Mouse (Mus musculus): ENCODE data around the gene Ptgr1. TPM values are rescaled to one million over a fixed set of nuclear protein-coding genes. Genes with fewer than 3 reads are reported as not detected.

Ptgr1 gene
- 101 and 130 TPM in 2 replicates for polyA plus RNA-seq (2012; rRNA removed)

DNA sequence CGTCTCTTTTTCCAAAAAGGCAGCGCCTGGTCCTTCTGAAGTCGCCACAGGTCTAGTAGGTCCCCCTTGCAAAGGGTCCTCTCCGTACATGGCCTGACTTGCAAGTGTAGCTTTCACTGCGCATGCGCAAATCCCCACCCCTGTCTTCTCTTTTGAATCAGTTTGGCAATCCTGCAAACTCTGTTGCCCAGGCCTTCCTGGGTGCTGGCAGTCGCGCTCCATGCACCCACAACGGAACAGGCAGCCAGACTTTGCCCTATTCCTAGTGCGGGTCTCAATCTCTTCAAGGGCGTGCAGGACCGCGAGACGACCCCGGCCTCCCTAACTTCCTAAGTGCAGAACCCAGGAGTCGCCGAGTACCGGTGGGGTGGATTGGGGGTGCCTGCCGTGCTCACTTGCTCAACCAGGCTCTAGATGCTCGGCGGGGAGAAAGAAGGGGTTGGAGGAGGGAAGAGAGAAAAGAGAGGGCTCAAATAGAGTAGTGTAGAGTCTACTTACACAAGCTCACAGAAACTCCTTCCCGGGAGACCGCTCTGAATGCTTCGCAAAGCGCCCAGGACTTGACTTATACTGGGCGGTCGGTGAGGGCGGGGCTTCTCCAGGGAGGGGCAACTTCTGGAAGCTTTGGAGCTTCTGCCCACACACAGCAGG is at the start of gene Ptgr1:
Gene Ptgr1, minus strand, starts transcription at position 580 of the 651 bp plus-strand sequence.
- DNase-seq (ENCODE audit: low spot score): peak; percentile 65

DNA sequence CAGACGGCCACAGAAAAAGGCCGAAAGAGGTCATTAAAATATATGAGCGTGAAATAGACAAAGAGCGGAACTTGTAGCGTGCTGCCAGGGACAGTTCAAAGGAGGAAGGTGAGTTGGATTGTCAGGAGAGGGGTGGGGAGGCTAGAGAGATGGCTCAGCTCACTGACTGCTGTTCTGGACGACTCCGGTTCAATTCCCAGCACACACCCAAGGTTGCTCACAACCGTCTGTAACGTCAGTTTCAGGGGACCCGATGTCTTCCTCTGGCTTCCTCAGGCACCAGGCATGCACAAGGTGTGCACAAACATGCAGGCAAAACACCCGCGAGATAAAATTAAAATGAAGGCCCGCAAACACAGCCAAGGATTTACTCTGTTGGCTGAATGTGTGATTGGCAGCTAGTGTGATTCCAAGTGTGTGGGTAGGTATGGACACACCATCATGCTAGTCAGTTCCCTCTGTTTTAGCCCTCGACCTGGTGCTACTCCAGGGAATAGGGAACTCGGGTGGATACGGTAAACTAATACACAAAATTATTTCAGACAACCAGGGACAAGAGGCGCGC is 48.9 kb upstream of the Ptgr1 start:
- no peak for DNase-seq (ENCODE audit: low spot score)

DNA sequence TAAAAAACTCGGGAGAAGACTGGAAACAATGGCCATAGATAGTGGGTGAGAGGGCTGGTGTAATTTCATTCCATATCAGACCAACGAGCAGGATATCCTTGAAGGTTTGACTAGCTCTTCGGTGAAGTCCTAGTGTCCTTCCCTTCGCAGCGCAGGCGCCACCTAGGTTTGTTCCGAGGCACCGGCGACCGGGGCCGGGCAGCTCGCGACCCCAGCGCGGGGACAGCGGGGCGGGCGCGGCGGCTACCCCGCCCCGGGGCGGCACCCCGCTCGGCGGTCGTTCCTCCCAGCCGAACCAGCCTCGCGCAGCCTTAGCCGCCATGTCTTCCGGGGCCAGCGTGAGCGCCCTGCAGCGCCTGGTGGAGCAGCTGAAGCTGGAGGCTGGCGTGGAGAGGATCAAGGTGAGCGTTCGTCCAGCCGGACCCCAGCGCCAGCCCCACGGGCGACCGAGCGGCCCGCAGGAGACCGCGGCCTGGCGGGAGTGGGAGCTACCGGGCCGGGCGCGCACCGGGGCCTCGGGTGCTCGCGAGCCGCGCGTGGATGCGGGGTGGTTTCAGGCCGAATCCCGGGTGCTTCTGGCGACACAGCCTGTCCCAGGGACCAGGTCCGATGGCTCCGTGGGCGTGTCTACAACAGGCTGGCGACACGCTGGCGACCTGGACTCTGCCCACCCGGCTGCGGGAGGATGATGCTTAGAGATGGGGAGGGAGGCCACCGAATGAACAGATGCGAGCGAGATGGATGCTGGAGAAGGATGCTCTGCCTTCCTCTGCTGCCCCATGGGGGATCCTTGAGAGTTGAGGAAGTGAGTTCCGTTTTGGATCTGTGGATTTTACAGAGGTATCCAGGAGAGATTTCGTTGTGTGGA is 48.2 kb upstream of the Ptgr1 start, which contains the start of gene Gng10:
Gene Gng10, plus strand, starts transcription at position 171 of the 868 bp plus-strand sequence.
- DNase-seq (ENCODE audit: low spot score): peak; percentile 59

DNA sequence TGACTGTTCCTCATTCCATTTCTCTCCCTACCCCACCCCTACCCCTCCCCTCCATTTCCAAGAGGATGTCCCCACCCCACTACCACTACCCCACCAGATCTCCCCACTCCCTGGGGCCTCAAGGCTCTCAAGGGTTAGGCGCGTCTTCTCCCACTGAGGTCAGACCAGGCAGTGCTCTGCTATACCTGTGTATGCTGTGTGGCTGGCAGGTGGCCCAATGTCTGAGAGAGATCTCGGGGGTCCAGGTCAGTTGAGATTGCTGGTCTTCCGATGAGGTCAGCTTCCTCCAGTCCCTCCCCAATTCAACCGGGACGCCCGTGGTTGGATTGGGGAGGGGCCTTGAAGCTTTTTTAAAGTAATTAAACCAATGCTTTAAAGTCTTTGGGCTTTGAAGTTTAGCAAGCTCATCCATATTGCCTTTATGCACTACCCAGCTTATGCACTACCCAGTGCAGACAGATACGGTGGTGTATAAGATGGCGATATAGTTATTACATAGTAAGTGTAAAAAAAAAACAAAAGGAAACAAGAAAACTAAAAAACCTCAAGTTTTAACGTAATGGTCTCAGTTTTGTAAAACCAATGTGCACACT is 47.5 kb upstream of the Ptgr1 start:
- DNase-seq (ENCODE audit: low spot score): no peak

DNA sequence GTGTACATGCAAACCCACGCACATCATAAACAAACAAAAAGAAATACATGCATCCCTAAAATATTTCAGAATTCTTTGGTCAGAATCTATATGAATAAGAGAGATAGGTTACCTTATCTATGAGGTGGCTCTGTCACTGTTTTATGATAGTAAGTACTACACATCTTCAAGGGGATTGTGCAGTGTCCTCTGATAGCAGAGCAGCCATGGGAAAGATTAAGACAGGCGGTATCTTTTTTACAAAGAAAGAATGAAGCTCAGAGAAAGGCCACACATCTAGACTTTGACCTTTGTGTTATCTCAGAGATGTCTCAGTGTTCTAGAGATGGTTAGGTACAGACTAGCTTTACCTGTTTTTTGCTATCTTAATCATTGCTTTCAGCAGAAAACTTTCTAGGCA is 30.0 kb upstream of the Ptgr1 start:
- DNase-seq (ENCODE audit: low spot score): no peak

DNA sequence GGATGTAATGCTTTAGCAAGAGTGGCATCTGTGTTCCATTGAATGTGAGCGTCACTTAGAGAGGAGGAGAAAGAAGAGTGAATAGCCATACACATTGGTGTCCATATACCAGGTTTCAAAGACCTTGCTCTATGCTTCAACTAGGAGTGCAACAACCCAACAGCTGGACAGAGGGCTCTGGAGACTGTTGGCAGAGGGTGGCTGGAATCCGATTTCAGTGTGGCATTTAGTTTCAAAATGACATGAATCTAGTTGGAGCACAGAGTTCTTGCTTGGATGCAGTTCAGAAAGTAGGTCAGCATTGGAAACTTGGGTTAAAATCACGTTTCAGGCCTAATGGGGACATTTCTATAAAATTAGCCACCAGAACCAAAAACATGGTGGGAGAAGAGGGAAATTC is 28.3 kb upstream of the Ptgr1 start:
- no peak for DNase-seq (ENCODE audit: low spot score)

DNA sequence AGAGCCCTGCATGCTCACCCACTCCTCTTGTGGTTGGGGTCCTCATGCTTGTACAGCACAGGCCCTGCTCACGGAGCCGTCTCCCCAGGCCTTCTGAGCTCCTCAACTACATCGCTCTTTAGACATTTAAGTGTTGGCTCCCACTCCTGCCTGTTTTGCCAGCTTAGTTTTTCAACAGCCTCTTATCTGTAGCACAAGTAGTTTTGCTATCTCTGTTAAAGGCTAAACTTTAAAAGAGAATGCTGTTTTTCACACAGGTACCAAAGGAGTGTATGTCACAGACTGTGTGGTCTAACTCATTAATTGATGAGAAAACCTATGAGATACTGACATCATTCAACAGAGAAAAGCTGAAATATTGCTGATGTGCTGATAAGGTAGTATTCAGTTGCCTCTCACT is 24.5 kb upstream of the Ptgr1 start:
- no peak for DNase-seq (ENCODE audit: low spot score)

DNA sequence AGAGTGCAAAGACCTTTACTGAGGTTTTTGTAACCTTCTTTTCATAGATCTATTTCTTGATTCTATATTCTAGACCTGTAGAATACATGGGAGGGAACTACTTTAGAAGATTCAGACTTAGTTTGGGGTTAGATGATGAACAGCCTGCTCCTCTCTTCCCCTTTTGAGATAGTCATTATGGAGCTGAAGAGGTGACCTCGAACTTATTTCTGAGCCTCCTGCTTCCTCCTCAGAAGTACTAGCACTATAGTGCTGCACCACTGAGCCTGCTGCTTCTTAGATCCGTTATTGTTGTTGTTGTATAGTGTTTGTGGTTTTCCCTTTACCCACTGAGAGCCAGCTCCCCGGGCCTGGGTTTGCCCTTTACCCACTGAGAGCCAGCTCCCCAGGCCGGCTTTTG is 22.8 kb upstream of the Ptgr1 start:
- no peak for DNase-seq (ENCODE audit: low spot score)

DNA sequence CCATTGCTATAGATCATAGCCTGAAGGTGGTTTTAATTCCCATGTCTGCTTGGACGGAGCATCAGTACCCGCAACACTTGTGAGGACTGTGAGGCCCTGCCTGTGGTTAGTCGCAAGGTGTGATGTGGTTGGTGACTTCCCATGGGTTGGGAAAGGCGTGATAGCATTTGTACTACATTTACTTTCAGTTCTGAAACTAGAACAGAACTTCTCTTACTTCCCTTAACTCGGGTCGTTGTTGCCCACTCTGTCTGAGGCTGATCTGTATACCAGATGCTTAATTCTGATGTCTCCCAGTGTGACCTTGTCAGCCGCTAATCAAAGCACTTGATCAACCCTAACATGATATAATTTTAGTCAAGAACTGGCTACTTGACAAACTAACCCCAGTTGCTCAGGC is 22.3 kb upstream of the Ptgr1 start:
- DNase-seq (ENCODE audit: low spot score): no peak

DNA sequence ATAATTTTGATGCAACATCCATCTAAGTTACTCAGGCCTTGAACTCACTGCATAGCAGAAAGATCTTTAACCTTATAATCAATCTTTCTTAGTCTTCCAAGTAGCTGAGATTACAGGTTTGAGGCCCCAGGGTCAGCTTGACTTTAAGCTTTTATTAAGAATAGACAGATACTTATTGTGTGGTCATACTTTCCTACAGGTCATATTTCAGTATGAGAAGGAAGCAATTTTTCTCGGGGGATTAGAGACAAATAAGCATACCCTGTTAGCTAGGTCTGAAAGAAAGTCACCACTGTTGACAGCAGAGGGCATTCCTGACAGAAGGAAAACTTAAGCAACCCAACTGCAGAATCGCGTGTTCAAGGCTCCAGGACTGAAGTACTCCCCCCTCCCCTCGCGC is 21.1 kb upstream of the Ptgr1 start:
- no peak for DNase-seq (ENCODE audit: low spot score)

DNA sequence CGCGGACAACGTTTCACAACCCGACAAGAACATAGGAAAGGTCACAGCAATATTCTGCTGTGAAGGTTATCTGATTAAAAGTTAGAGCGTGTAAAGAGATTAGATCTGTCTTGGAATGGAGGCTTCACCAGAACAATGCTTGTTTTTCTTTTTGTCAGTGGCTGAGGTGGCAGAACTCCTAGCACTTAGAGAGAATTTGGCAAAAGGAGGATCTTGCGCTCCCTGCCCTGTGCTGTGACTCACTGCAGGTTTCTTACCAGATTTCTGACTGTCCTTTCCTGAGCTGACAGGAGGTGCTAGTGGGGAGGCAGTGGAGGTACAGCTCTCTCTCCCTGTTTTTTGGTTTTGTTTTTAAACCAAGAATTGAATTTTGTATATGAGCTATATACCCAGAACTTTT is 20.1 kb upstream of the Ptgr1 start:
- DNase-seq (ENCODE audit: low spot score): no peak

DNA sequence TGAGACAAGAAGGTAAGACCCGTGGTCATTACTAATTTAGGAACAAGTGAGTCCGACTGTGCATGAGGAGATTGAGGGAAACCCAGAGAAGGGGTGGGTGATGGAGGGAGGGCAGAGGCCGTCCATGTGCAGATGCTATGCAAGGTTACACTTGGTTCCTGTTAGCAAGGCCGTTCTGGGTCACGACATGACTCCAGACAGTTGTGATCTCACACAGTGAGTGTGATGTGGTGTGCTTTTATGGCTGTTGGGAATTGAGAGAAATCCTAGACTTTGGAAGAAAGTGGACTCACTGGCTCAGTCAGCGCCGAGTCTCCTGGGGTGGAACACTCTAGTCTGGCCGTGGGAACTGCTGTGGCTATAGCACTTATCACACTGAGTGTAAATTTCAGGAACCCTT is 19.3 kb upstream of the Ptgr1 start:
- DNase-seq (ENCODE audit: low spot score): no peak

DNA sequence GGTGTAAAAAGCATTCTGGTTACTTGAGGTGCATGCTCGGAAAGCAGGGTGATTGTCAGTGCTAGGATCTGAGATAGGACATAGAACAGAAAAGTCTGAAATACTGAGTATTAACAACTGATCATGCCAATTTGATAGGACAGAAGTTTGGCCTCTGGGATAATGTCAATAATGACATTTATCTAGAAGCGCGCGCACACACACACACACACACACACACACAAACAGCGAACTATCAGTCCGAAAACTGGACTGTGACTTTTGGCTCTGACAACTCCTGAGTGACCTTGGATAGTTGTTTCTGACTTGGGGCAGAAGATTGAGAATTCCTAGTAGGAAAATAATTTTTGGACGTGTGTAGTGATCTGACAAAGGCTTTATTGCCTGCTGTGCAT is 16.9 kb upstream of the Ptgr1 start:
- no peak for DNase-seq (ENCODE audit: low spot score)

DNA sequence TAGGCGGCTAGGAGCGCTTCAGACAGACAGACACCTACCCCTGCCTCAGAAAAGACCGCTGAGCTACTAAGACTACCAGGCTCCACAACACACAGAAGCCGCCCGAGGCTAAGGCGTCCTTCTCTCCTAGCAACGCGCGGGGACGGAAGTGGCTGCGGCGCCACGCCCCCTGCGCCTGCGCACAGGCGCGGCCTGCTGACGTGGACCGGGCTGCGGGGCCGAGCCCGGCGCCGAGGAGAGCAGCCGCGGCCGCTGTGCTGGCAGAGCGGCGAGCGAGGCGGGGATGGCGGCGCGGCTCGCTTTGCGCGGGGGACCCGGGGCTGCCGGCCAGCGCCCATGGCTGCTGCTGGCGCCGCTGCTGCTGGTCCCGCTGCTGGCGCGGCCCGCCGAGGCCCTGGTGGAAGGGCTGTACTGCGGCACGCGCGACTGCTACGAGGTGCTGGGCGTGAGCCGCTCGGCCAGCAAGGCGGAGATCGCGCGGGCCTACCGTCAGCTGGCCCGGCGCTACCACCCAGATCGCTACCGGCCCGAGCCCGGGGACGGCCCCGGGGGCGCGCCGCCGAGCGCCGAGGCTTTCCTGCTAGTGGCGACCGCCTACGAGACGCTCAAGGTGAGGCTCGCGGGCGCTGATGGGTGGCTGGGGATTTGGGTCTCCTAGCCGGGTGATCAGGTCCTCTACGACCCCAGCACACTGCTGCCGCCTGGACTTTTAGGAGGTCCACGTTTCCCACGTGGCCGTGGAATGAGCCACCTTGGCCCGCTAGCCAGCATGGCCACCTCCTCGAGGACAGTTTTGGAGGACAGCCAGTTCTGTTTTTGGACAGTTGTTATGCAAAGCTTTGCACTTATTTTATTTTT is 16.3 kb upstream of the Ptgr1 start, which contains the start of gene Gm20503:
Gene Gm20503, plus strand, starts transcription at position 263 of the 858 bp plus-strand sequence.
- DNase-seq (ENCODE audit: low spot score): peak; percentile 85

DNA sequence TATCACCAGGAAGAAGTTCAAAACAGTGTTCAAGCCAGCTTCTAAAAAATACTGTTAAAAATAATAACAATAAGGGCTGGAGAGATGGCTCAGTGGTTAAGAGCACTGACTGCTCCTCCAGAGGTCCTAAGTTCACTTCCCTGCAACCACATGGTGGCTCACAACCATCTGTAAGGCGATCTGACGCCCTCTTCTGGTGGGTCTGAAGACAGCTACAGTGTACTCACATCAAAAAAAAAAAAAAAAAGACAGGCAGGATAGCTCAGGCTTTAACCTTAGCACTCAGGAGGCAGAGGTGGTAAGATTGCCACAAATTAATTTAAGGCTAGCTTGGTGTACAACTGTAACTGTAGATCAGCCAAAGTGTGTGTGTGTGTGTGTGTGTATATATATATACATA is 13.7 kb upstream of the Ptgr1 start:
- DNase-seq (ENCODE audit: low spot score): no peak

DNA sequence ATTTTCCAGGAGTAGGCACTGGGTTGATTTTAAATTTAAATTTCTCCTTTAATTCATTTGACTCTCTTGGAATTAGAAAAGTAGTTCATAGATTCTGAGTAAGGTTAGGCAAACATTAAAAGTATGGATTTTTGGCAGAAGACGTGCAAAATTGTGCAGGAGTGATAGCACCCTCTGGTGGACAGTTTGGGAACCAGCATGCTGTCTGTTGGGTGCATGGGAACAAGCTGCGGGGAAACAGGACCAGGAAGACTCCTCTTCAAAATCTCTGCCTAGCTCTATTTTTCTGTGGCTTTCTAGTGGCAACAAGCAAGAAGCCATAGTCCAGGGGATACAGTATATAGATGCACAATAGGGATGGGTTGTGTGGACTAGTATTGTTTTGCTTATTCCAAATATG is 12.8 kb upstream of the Ptgr1 start:
- no peak for DNase-seq (ENCODE audit: low spot score)

DNA sequence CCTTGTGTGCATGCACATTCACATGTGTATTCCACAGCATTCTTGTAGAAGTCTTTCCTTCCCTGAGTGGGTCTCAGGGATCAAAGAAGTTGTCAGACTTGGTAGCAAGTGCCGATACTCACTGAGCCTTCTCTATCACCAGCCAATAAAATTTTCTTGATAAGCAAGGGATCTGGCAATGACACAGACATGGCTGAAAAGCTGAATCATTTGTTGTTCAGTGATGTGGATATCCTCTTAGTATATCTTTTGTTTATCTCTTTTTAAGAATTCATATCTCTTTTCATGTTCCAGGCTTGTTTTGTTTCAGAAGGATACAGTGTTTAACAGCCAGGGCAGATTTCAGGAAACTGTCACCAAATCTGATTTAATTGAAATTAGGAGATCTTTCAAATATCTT is 11.8 kb upstream of the Ptgr1 start:
- no peak for DNase-seq (ENCODE audit: low spot score)

DNA sequence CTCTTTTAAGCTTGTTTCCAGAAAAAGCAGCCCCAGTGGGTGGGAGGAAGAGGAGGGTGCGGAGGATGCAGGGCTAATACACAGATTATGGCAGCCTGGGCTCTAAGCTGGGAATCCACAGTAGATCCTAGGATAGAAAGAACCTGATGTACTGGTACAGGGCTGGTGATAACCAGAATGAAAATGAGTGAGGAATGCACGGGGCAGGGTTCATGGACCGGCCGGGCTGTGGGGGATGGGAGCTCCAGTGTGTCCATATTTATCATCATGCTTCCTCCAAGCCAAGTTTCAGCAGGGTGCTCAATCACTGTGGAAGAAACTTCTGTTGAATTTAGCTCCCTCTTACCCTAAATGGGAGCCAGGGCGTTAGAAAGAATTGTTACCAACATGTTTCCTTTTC is 10.2 kb upstream of the Ptgr1 start:
- DNase-seq (ENCODE audit: low spot score): no peak

DNA sequence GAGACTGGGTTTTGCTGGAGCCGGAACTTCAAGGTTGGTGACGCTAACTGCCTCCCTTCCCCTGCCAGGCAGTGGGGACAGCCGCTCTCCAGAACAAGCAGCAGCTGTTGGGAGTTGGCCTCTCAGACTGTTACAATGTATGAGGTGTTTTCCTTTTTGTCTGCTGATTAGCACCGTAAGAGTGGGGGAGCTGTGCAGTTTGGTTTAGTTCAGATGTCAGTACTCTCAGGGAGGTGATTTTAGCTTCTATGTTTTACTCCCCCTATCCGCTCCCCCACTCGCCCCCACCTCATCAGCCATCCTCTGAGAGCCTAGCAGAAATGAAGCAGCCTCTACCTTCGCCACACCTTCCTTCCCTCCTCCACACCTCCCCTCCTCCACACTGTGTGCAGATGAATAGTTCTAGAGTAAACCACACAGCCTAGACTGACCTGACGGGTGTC is 8.4 kb upstream of the Ptgr1 start:
- no peak for DNase-seq (ENCODE audit: low spot score)

DNA sequence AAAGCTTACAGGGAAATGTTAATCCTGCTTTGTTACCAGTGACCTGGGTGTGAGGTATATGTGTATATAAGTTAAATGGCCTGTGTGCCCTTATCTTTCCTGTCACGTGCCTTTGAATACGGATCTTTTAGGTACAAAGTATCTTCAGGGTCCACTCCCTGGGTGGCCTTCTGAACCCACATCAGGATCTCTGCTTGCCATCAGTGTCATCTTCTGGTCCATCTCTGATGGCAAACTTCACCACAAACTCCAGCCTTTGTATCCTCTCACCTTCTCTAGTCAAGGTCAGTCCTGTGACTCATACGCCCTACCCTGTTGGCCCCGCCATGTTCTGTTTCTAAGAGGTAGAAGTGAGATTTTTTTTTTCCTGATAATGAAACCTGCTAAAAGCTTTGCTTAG is 7.8 kb upstream of the Ptgr1 start, which contains the start of gene Dnajc25:
Gene Dnajc25, plus strand, starts transcription at position 301 of the 400 bp plus-strand sequence.
- no peak for DNase-seq (ENCODE audit: low spot score)

DNA sequence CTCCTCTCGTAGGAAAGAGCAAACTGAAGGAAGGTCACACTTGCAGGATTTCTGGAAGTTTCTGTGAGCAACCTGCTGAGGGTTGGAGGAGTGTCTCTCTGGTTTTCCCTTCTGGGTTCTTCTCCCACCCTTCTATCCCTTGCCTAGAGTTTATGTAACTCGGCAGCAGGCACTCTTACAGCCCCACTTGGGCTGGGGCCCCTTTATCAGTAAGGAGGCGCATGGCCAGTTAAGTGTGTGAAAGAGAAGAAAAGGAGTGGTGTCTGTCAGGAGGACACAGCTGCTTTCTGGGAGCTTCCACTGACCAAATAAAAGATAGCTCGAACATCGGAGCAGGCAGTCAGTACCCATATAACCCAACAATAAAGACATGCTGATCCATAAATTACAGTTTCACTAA is 5.3 kb upstream of the Ptgr1 start:
- no peak for DNase-seq (ENCODE audit: low spot score)
